Mouse (Mus musculus): ENCODE data around the gene Fli1.

Gene Fli1

DNA sequence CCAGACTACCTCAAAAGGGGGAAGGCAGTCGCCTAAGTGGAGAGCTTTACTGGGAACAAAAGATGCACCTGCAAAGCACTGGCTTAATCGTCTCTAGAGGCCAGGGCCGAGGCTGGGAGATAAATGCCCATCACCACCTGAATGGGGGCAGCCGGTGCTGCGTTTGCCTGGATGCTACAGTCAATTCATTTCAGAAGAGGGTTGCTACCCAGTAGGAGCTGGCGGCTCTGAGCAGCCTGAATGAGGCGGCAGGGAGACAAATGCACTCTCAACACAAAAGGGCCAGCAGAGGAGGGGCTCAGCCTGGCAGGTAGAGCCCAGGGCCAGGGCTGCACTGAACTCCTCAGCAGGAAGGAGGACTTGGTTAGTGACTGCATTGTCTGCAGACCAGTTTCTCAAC is 92.5 kb downstream of the Fli1 start:
- no peak for DNase-seq

DNA sequence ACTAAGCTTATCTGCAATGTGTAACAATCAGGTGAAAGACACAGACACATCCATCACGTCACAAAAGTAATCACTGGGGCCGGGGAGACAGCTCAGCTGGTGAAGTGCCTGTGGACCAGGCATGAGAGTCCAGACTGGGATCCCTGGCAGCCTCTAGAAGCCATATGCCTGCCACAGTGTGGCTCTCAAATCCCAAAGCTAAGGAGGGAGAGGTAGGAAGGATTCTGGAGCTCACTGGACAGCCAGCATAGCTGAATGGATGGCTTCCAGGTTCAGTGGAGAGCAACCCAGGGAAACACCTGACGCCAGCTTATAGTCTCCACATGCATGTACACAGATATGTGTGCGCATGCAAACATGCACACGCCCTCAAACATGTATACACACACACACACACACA is 93.9 kb downstream of the Fli1 start:
- DNase-seq, result no peak

DNA sequence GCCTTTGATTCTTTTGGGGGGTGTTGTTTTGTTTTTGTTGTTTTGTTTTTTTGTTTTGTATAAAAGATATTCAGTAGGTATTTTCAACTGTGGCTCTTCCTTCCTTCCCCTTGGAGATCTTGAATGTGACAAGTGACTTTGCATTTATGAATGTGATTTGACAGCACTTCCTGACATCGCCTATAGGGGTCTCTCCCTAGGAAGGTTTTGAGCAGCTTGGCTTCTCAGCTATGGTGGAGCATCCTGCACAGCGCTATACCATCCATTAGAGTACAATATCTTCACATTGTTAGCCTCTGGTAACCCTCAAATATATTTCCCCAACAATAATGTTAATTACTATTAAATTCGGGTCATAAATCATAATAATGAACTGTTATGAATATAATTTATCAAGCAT is 96.9 kb downstream of the Fli1 start:
- no peak for DNase-seq

DNA sequence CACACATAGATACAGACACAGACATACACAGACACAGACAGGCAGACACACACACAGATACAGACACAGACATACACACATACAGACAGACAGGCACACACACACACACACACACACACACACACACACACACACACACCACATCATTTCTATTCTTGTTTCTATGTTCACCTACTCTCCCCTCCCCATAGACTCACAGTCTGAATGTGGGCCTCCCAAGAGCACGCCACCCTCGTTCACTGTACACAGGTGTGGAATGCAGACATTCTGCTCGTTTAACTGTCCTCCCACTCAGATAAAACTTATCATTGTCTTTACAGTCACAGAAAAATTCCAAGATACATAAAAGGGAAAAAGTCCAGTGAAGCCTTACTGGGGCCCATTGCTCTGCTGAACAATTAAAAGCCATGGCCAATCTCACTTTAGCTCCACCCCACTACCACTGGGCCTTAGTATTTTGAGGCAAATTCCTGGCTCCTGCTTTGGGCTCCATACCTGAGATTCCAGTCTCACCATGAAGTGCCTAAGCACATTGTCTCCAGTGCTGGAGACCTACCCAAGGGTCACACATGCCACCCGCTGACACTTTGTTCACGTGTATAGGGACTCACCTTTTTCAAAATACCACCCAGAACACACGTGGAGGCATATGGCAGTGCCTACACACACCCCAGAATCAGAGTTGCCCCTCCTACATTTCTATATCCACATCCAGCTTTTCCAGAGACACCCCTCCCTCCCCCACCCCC is 98.0 kb downstream of the Fli1 start:
- no peak for DNase-seq

DNA sequence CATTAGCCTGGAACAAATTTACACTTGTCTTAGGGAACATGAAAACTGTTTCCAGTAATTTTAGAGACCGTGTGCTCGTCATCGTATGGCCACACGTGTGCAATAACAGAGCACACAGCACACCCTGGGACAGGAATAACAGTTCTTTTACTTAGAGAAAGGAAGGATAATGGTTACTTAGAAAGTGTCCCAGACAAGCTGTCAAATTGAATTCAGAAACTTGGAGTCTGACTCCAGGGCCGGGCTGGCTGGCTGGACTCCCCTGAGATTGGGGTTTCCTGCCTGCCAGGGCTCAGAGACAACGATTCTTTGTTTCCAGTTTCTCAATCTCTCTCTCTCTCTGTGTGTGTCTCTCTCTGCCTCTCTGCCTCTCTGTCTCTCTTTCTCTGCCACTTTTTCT is 98.8 kb downstream of the Fli1 start:
- DNase-seq, result no peak

DNA sequence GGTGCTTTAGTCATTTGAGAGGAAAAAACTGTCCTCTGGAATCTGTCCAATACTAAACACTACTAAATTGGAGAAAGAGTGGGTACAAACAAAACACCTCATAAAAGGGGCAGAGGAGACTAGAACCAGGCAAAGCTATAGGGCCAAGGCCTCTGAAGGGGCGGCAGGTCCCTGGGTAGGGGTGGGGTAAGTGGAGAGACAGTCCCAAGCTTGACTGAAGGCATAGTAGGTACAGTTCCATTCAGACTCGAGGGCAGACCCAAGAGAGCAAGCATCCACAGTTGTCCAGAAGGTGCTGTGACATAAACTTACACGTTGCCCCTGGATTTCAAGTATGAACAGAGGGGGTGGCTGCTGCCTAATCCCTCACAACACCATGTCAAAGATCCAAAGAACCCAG is 99.5 kb downstream of the Fli1 start:
- no peak for DNase-seq

DNA sequence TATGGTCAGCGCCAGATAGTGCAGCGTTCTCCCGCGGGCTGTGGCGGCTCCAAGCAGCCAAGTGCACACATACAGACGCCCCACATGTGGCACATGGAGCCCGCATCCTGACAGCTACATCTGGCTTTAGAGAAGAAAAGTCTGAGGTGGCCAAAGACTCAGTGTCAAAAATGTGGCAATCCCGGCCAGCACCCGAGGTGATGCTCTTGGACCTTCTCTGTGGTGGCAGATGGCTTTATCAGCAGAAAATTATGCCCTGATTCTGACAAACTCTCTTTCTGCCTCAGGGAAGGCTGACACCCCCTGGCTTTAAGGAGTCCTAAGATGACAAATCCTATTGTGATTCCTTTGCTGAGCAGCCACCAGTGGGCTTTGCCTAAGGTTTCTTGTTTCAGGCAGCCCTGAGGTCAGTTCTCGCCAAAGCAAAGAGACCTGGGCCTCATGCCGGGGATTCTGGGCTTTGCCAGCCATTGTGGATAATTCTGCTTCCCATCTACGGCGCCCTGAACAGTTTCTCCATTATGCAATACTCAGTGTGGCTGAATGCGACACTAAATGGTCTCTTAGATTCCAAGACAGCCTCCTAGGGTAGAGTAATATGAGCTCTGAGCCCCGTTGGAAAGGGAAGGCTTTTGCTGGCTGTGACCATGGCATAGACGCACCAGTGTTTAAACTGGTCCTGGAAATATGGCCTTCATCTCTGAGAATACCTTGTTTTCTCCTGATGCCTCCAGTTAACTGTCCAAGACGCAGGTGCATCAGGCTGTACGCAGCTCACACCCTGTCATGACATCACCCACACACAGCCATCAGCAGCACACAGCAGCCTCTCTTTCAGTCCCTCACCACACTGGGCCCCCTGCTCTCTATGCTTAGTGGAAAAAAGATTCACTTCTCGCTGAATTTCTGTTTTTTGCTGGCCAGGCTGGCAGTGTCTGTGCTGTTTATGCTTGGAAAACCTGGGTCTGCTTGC is 108.1 kb downstream of the Fli1 start:
- no peak for DNase-seq

DNA sequence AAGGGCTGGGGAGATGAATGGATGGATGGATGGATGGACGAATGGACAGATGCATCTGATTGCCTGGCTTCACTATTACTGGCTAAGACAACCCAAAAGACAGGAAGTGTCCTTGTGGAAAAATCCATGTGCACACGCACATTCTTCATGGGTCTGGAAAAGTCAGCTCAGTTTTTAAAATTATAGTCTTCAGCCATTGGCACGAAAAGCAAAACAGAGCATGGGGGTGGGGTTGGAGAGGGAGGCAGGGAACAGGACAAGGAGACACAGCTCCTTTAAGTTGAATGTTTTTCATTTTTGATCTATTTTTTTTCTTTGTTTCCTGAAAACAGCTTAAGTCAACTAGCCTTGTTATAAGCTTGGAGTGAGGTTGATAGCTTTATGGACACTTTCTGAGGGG is 111.6 kb downstream of the Fli1 start:
- no peak for DNase-seq

DNA sequence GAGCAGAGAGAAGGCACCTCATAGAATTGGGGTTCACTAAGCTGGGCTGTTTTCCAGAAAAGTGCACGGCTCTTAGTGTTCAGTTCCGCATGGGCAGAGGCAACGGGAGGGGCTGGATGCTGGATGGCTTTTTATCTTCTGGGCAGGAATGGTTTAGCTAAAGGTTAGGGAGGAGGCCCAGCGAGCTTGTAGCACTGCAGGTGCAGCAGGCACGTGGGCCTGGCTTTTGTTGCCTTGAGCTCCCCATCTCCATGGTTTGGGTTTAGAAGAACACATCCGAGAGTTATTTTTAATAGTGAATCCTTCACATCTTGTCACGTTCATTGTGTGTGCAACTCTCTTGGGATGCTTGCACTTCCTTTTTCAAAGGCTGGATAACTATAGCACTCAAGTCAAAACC is 117.3 kb downstream of the Fli1 start:
- DNase-seq, result no peak

DNA sequence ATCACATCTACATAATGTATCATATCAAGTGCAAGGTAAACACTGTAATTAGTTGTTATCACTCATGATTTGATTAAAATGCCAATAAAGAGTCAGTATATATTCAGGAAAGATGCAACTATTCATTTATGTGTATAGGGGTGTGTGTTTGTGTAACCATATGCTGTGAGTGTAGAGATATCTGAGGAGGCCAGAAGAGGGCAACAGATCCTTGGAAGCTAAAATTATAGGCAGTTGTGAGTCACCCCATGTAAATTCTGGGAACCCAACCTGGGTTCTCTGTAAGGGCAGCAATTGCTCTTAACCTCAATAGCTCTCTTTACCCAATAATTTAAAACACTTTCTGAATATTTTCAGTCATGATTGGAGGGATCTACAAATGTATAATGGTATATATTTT is 122.0 kb downstream of the Fli1 start:
- DNase-seq, result no peak

DNA sequence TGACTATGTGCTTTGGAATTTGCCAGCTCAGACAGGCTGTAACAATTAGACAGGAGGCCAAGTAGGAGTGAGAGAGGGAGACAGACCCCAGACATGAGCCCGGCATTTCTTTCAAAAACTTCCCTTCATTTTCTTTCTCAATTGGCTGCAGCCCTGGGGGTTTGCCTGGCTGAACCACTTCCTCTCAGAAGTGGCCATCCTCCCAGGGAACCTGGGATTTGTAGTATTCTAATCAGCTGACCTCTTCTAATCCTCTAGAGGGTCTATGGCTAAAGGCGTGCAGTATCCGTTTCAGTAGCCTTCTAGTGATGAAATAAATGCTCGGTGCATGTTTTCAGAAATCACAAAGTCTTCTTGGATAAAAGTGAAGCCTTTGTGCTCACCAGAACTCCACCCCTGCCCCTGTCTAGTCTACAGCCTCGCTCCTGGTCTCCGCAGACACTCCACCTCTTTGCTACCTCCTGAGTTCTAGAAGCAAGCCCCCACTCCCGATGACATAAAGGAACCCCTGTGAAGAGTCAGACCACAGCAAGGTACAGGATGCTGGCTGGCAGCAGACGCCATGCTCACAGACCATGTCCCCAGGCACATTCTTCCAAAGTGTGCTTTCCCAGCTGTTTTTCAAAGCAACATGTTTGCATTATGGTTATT is 125.1 kb downstream of the Fli1 start:
- no peak for DNase-seq

DNA sequence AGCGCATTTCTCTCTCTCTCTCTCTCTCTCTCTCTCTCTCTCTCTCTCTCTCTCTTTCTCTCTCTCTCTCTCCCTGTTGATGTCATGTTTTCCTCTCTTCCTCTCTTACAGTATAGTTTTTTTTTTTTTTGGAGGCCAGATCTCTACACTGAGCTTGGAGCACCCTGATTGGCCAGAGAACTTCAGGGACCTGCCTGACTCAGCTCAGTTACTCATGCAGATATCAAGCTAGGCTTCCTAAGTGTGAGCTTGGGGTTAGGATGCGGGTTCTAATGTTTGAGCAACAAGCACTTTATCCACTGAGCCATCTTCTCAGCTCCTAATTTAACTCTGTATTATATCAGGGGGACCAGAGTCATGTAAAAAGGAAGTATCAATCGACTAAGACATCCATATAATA is 126.7 kb downstream of the Fli1 start:
- DNase-seq, result no peak

DNA sequence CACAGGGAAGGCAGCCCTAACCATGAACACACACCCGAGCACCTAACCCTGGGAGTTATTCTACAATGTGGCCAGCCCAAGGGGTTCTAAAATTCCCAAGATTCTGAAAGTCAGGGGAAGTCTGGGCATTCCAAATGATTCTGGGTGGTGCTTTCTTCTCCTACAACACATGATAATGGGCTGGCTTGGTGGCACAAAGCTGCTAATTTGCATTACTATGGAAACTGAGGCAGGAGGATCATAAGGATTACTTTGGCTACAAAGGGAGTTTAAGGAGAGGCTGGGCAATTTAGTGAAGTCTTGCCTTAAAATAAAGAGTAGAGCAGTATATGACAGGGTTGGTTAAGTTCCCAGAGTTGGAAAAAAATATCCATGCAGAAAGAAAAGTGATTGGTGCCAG is 127.7 kb downstream of the Fli1 start:
- no peak for DNase-seq

DNA sequence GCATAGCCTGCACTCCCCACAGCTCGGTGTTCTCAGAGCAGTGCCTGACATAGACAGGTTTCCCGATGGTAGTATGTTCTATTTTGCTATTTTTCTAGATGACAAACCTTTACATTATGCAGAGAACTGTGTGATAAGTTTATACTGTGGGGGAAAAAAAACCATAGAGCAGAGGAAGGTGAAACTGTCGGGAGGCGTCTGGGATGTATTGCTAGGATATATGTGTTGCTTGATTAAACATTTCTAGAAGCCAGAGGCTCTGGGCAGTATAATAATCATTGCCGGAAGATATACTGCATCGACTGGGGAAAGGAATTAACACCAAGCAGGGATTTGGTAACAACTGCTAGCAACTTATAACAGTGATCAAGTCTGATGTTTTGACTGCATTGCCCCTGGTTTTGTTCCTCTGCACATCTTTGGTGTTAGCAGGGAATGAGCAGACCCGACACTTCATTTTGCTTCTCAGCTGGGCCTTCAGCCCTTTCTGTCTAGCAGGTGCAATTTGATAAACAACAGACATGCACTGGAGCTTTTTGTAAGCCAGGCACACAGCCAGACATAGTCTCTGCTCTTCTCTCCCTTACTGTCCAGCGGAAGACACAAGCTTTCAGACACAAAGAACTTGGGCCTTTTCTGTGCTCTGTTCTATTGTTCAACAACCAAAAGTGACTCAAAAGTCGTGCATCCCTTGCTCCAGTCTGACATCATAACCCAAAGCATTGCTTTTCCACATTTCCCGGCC is 129.7 kb downstream of the Fli1 start:
- no peak for DNase-seq

DNA sequence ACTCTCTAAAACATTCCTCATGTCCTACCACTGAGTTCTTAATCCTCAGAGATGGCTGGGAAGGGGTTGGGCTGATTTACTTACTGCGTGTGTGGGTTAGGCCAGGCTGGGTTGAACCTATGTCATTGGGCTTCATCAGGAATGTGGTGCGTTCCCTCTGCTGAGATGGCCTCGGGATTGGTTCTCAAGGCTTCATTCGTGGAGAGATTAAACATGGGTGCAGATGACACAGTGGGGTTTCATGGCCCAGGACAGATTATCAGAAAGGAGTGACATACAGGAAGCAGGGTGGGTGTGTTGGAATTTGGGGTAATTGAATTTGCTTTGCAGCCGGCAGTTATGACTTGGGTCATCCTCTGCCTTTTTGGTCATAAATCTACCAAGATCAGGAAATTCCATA is 131.2 kb downstream of the Fli1 start:
- DNase-seq, result no peak

DNA sequence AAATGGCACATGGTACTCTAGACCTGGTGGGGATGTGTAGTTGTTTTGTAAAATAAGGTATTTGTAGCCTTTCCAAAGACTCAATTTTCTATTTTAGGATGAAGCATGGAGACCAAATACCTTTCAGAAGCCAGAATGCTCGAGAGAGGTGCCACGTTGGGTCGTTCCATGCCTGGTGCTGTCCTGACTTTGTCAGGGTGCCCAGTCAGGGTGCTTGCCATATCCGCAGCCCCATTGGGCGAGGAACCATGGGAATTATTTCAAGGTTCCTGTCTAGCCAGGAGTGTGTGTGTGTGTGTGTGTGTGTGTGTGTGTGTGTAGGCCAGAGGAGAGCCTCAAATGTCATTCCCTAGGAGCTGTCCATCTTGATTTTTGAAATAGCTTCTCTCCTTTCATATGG is 132.0 kb downstream of the Fli1 start:
- DNase-seq, result no peak

DNA sequence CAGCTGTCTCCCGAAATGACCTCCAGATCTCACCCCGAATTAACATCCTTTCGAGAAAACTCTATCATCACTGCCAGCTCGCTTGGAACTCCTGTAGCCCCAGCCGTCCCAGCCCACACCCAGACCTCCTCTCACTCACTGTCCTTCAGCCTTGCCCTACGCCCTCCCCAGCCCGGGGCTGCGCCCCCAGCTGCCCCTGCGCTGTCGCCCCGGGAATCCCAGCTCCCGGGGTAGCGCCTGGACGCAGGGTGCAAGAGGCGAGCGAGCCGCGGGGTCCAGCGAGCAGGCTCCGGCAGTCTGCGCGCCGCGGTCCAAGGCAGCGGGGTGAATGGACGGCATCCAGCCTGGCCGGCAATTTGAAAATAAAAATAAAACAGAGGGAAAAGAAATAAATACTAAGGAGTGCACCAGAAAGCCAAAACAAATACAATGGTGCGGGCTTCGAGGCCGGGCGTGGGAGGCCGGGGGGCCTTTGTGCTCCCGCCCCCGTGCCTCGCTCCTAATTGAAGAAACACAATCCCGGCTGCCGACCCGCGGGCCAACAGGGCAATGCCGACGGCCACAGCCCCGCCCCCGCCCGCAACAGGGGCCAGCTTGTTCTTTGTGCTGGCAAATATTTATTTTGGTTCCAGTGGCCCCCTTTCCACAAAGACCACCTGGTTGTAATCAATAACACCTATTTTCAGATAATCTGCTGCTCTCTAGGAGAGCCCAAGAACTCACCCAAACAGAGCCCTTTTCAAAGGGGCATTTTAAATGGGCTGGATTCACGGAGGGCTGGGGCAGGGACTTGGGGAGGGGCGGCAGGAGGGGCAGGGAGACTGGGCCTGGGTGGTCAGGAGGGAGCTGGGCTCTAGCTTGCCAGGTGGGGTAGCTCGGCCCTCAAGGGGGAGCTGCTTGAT is 133.3 kb downstream of the Fli1 start:
- DNase-seq, result no peak

DNA sequence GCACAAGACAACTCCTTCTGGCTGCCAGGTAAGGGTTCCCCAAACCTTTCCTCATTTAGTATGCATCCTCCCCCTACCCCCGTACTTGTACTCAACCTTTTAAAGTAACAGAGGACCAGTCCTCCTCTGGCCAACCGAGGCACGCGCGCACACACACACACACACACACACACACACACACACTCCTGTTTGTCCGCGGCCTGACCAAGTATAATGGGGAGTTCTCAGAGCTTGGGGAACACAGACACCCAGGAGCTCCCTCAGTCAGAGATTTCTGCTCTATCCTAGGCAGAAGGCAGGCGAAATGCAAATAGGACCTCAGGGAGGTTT is 134.0 kb downstream of the Fli1 start:
- DNase-seq, result no peak

DNA sequence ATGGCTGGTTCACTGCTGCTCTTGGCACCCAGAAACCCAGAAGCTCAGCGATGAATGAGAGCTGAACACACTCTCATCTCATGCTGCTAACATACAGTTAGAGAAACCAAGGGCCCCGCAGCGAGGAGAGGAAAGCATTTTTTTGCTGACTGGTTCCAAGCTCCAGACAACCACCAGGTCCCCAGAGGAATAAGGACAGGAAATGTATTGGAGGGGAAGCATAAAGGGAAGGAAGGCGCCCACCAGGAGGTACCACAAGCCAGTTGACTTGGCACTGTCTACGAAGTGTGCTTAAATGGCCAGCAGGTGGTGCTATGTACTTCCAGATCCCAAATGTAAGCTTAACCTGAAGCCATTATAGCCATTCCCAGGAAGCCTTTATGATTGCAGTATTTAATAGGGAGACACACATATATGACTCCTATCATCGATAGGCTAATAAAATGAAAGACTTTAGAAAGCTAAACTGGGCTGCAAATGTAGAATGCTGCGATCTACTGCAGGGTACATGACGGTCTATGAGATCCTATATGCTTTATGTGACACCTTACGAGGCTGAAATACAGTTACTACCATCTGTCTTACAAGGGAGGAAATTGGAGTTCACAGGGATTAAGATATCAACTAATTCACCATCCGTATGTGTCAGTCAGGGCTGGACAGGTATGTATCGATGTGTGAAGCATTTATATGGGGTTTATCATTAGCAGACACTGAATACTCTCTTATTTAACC is 137.3 kb downstream of the Fli1 start:
- no peak for DNase-seq

DNA sequence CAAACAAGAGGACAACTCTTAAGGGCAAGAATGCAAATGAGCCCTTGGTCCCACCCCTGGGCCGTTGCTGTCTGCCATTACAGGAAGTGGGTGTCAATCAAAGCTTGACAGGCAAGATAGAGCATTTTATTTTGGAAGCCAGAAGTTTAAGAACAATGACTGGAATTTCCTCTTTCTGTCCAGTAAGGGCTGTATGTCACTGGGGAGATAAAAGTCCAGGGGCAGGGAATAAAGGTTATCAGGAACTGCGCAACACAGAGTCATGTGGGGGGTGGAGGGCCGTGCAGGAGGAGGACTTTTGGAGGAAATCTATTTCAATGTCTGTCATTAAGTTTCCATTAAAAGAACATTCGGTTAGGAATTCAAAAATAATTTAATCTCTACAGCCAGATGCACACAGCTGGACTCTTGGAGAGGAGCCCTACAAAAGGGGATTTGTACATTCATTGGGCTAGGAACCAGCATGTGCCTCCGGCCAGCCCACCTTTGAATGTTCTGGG is 141.9 kb downstream of the Fli1 start:
- no peak for DNase-seq

DNA sequence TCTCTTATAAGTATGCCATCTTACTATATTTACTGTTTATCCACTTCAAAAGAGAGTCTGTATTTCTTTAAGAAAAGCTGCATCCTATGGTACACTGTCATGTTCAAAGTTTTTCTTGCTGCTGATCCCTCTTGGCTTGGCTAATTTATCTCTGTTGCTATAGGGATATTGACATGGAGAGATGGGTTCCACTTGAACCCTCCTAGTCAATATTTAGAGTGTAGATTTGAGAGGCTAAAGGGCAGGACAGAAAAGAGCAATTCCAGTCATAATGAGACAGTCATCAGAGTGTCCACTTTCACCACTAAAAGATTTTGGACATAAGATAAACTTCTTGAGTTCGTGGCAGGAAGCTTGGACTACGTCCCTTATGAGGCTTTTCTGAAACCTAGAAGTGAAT is 142.4 kb downstream of the Fli1 start:
- DNase-seq, result no peak

Measured in cerebellum, adult 11 months (tissue).